In the genomic region with DNA sequence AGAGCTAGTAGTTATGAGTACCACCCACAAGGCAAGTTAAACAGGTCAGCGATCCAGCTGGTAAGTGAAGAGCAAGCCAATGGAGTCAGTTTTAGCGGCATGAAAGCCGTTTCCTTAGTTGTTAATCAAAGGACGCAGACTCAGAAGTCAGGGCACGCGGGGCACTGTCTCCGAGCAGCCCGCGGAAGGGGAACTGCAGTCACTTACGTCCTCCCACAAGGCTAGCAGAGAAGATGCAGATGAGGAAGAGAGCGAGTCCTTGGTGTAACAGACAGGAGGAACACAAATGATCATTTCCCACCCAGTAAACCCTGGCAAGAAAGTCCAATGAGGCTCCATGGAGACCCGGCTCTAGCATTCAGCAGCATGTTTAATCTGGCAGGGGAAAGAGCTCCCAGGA, we compare ENCODE assay signal across 25 mouse cellular contexts. TPM values are rescaled to one million over a fixed set of nuclear protein-coding genes. Genes with fewer than 3 reads are reported as not detected.
"Had no signal": no experiment of that assay in that cellular context is flagged by ENCODE, and none has a peak within 500 bp of the region (broad histone marks: within the 10 kb centered on the region; RNA-seq: fewer than 3 reads in every experiment).

No protein-coding gene starts in this region.

- H3K4me1 ChIP-seq: limb, embryonic 10.5 days; limb, embryonic 13.5 days; lung, embryonic 15.5 days; midbrain, embryonic 12.5 days; midbrain, embryonic 15.5 days; neural tube, embryonic 12.5 days; neural tube, embryonic 15.5 days had no signal

- H3K27me3 ChIP-seq: limb, embryonic 13.5 days; liver, embryonic 12.5 days; liver, embryonic 15.5 days; lung, embryonic 15.5 days; midbrain, embryonic 12.5 days; midbrain, embryonic 15.5 days; neural tube, embryonic 12.5 days; neural tube, embryonic 15.5 days had no signal

- ATAC-seq: intestine, postnatal 0 days; liver, embryonic 12.5 days; midbrain, embryonic 15.5 days had no signal

- H3K4me2 ChIP-seq: limb, embryonic 13.5 days; liver, embryonic 12.5 days; liver, embryonic 15.5 days; lung, embryonic 15.5 days; midbrain, embryonic 12.5 days; midbrain, embryonic 15.5 days; neural tube, embryonic 12.5 days; neural tube, embryonic 15.5 days had no signal

- DNase-seq: kidney, adult 2 months; kidney, postnatal 14 days; kidney, postnatal 4 days; layer of hippocampus, adult 9-11 months; liver; lung, adult 18-20 months; lung, postnatal 10 days; lung, postnatal 36 days; right cerebral cortex, adult 18-20 months; right cerebral cortex, postnatal 14 days; right cerebral cortex, postnatal 4 days; thymus, adult 2 months had no signal

- H3K9me3 ChIP-seq: limb, embryonic 10.5 days; limb, embryonic 13.5 days; liver, embryonic 12.5 days; liver, embryonic 15.5 days; lung, embryonic 15.5 days; midbrain, embryonic 12.5 days; midbrain, embryonic 15.5 days; neural tube, embryonic 12.5 days; neural tube, embryonic 15.5 days had no signal

- H3K9ac ChIP-seq: limb, embryonic 13.5 days; liver, embryonic 12.5 days; liver, embryonic 15.5 days; lung, embryonic 15.5 days; midbrain, embryonic 12.5 days; midbrain, embryonic 15.5 days; neural tube, embryonic 12.5 days; neural tube, embryonic 15.5 days had no signal

- H3K27ac ChIP-seq: layer of hippocampus, adult 2 months; limb, embryonic 10.5 days; limb, embryonic 13.5 days; liver, embryonic 12.5 days; liver, embryonic 15.5 days; lung, embryonic 15.5 days; midbrain, embryonic 12.5 days; midbrain, embryonic 15.5 days; neural tube, embryonic 12.5 days; neural tube, embryonic 15.5 days; stomach, postnatal 0 days had no signal

- H3K4me3 ChIP-seq: layer of hippocampus, adult 2 months; limb, embryonic 10.5 days; limb, embryonic 13.5 days; liver, embryonic 12.5 days; liver, embryonic 15.5 days; lung, embryonic 15.5 days; midbrain, embryonic 12.5 days; midbrain, embryonic 15.5 days; neural tube, embryonic 12.5 days; neural tube, embryonic 15.5 days had no signal

RNA-seq across cellular contexts. Expression of a gene that starts 38.4 kb away (rescaled TPM):
- polyA plus RNA-seq: stomach, embryonic 14.5 days had no signal
